Mouse (Mus musculus): ENCODE data around the gene Kcnk5.

- TF ChIP-seq POLR2A (IDR thresholded peaks at IDR 0.05; ENCODE audit: insufficient read depth, low read depth, low read length) (no peak), CTCF (IDR thresholded peaks at IDR 0.05; ENCODE audit: insufficient read depth, low read depth, low read length) (no peak)
These were observed 61.6 kb downstream of the Kcnk5 start for GRCm38 (mm10) chr14:20120012-20120411.
